Mouse (Mus musculus): ENCODE measurements around the gene Enox1.

- TF ChIP-seq CTCF (IDR thresholded peaks at IDR 0.05; ENCODE audit: low read depth, low read length) (no peak), POLR2A (IDR thresholded peaks at IDR 0.05; ENCODE audit: borderline replicate concordance, low read depth, low read length) (no peak)
Observed at GRCm38 (mm10) chr14:77518017-77518416, 361.5 kb downstream of the Enox1 start.
